8 mouse cellular contexts compared by ENCODE assay signal in the genomic region with DNA sequence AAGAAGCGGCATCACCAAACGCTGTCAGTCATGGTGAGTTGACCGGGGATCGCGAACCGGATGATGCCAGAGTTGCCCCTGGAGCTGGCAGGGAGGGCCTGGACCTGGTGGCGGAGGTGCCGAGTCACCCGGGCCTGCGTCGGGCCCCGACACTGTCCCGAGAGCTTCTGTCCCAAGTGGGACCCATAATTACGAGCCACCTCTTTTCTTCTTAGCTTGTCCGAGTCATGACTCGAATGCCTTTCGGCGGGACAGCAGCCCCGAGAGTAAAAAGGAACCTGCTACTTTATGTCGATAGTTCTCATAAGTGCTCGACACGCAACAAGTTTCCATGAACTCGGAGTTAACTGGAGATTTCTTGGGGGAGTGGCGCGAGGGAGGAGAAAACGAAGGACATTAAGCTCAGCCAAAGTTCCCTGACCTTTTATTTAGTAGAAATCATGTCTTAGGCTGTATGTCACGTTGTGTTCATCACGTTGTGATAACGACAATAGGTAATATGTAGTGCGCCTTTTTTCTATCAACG. TPM values are rescaled to one million over a fixed set of nuclear protein-coding genes. Genes with fewer than 3 reads are reported as not detected.
DNase-seq lines count a peak whose midpoint lies in the region; ATAC-seq lines count a peak whose summit lies in the region.

No protein-coding gene starts in this region.

- ATAC-seq in lung, embryonic 16.5 days (ENCODE audit: low read depth): peak; percentile 34
- ATAC-seq in erythroblast, adult 5-6 weeks (replicated peaks; ENCODE audit: low FRiP score, poor library complexity, severe bottlenecking): peak; percentile 60
- ATAC-seq in neural tube, embryonic 15.5 days (ENCODE audit: low FRiP score): peak; percentile 39
- no peak for ATAC-seq in monocyte, adult 5-6 weeks (replicated peaks; ENCODE audit: insufficient number of reproducible peaks, low FRiP score, low TSS enrichment, poor library complexity, severe bottlenecking)

- 2% methylated on average over 31 of the region's 31 CpGs for WGBS in lung, embryonic 16.5 days
- 2% methylated on average over 31 of the region's 31 CpGs for WGBS in limb, embryonic 10.5 days
- 1% methylated on average over 31 of the region's 31 CpGs for WGBS in neural tube, embryonic 15.5 days

- no peaks in the 10 kb centered on the region for H3K27me3 ChIP-seq in lung, embryonic 16.5 days (ENCODE audit: control insufficient read depth, insufficient read depth, low read depth, low read length)
- H3K27me3 ChIP-seq in limb, embryonic 10.5 days (ENCODE audit: low read depth, poor library complexity, severe bottlenecking): no peaks in the 10 kb centered on the region
- no peaks in the 10 kb centered on the region for H3K27me3 ChIP-seq in neural tube, embryonic 15.5 days (replicated peaks)

- H3K4me2 ChIP-seq in lung, embryonic 16.5 days (ENCODE audit: low read depth, low read length): peak overlapping the region; percentile 80
- H3K4me2 ChIP-seq in neural tube, embryonic 15.5 days: peak overlapping the region; percentile 87

- H3K4me1 ChIP-seq in lung, embryonic 16.5 days (replicated peaks; ENCODE audit: control insufficient read depth, insufficient read depth, low read length): peaks cover 19% of the 10 kb centered on the region
- peaks cover 19% of the 10 kb centered on the region for H3K4me1 ChIP-seq in limb, embryonic 10.5 days
- H3K4me1 ChIP-seq in neural tube, embryonic 15.5 days: peaks cover 21% of the 10 kb centered on the region

- H3K4me3 ChIP-seq in lung, embryonic 16.5 days (ENCODE audit: low read length): peak overlapping the region; percentile 90
- peak overlapping the region; percentile 89 for H3K4me3 ChIP-seq in limb, embryonic 10.5 days
- peak overlapping the region; percentile 94 for H3K4me3 ChIP-seq in neural tube, embryonic 15.5 days (replicated peaks)

- peak overlapping the region; percentile 31 for H3K27ac ChIP-seq in lung, embryonic 16.5 days (ENCODE audit: low read length)
- H3K27ac ChIP-seq in limb, embryonic 10.5 days: peak overlapping the region; percentile 91
- H3K27ac ChIP-seq in neural tube, embryonic 15.5 days (replicated peaks): peak overlapping the region; percentile 81

- H3K36me3 ChIP-seq in lung, embryonic 16.5 days (ENCODE audit: control insufficient read depth, insufficient read depth, low read length): peaks cover 26% of the 10 kb centered on the region
- H3K36me3 ChIP-seq in limb, embryonic 10.5 days: peaks cover 63% of the 10 kb centered on the region
- peaks cover 22% of the 10 kb centered on the region for H3K36me3 ChIP-seq in neural tube, embryonic 15.5 days

- peak overlapping the region; percentile 90 for H3K9ac ChIP-seq in lung, embryonic 16.5 days (ENCODE audit: low read length)
- peak overlapping the region; percentile 84 for H3K9ac ChIP-seq in neural tube, embryonic 15.5 days (replicated peaks)

- no peak for DNase-seq in lung, postnatal 4 days
- no peak for DNase-seq in limb, embryonic 10.5 days (ENCODE audit: low spot score)
- DNase-seq in left cerebral cortex, adult 9 months (ENCODE audit: low spot score in 2 of 2): no peak
- no peak for DNase-seq in urinary bladder, postnatal 4 days (ENCODE audit: low spot score in 2 of 2)

- no peaks in the 10 kb centered on the region for H3K9me3 ChIP-seq in lung, embryonic 16.5 days (ENCODE audit: control insufficient read depth, low read length)
- H3K9me3 ChIP-seq in limb, embryonic 10.5 days (replicated peaks): no peaks in the 10 kb centered on the region
- H3K9me3 ChIP-seq in neural tube, embryonic 15.5 days (replicated peaks): no peaks in the 10 kb centered on the region

RNA-seq across cellular contexts. Expression of a gene that starts 0.7 kb away (rescaled TPM):
- polyA plus RNA-seq in lung, embryonic 16.5 days (2015; fragmentation: Nextera tagmentation; extraction: Ambion mirVana): 48.7 TPM in 2 replicates
- 21.7 and 23.6 TPM in 2 replicates for total RNA-seq in erythroblast, adult 5-6 weeks (2015; ENCODE audit: low replicate concordance)
- total RNA-seq in erythroblast, adult 5-6 weeks (2017; ENCODE audit: low replicate concordance): 28.5 and 33.2 TPM in 2 replicates
- polyA plus RNA-seq in limb, embryonic 10.5 days (2016; fragmentation: Nextera tagmentation; extraction: Ambion mirVana): 82.9 and 88.0 TPM in 2 replicates
- polyA plus RNA-seq in neural tube, embryonic 15.5 days (2015; fragmentation: Nextera tagmentation; extraction: Ambion mirVana): 6.6 and 18.5 TPM in 2 replicates
- 1.8 to 6.1 TPM (median 2.5 TPM) in 3 replicates for total RNA-seq in monocyte, adult 5-6 weeks (2017)

RNA-seq across cellular contexts. Expression of a gene that starts 0.9 kb away (rescaled TPM):
- 89.9 and 91.4 TPM in 2 replicates for polyA plus RNA-seq in lung, embryonic 16.5 days (2015; fragmentation: Nextera tagmentation; extraction: Ambion mirVana)
- 26.1 and 27.3 TPM in 2 replicates for total RNA-seq in erythroblast, adult 5-6 weeks (2015; ENCODE audit: low replicate concordance)
- total RNA-seq in erythroblast, adult 5-6 weeks (2017; ENCODE audit: low replicate concordance): 32.5 and 54.9 TPM in 2 replicates
- polyA plus RNA-seq in limb, embryonic 10.5 days (2016; fragmentation: Nextera tagmentation; extraction: Ambion mirVana): 99.3 and 118 TPM in 2 replicates
- polyA plus RNA-seq in neural tube, embryonic 15.5 days (2015; fragmentation: Nextera tagmentation; extraction: Ambion mirVana): 110 and 114 TPM in 2 replicates
- 110 to 126 TPM (median 113 TPM) in 3 replicates for total RNA-seq in monocyte, adult 5-6 weeks (2017)

RNA-seq across cellular contexts. Expression of a gene that starts 23.9 kb away (rescaled TPM):
- polyA plus RNA-seq in lung, embryonic 16.5 days (2015; fragmentation: Nextera tagmentation; extraction: Ambion mirVana): 34.5 and 40.4 TPM in 2 replicates
- 12.7 and 14.0 TPM in 2 replicates for total RNA-seq in erythroblast, adult 5-6 weeks (2015; ENCODE audit: low replicate concordance)
- 6.3 and 10.9 TPM in 2 replicates for total RNA-seq in erythroblast, adult 5-6 weeks (2017; ENCODE audit: low replicate concordance)
- polyA plus RNA-seq in limb, embryonic 10.5 days (2016; fragmentation: Nextera tagmentation; extraction: Ambion mirVana): 35.9 and 39.8 TPM in 2 replicates
- polyA plus RNA-seq in neural tube, embryonic 15.5 days (2015; fragmentation: Nextera tagmentation; extraction: Ambion mirVana): 48.0 and 50.2 TPM in 2 replicates
- total RNA-seq in monocyte, adult 5-6 weeks (2017): 26.2 to 49.7 TPM (median 26.5 TPM) in 3 replicates

RNA-seq across cellular contexts. Expression of a gene that starts 23.9 kb away (rescaled TPM):
- polyA plus RNA-seq in lung, embryonic 16.5 days (2015; fragmentation: Nextera tagmentation; extraction: Ambion mirVana): not detected in 2 replicates
- not detected in 2 replicates for total RNA-seq in erythroblast, adult 5-6 weeks (2015; ENCODE audit: low replicate concordance)
- total RNA-seq in erythroblast, adult 5-6 weeks (2017; ENCODE audit: low replicate concordance): 2.9 TPM in 1 of 2 replicates, not detected in the other
- polyA plus RNA-seq in limb, embryonic 10.5 days (2016; fragmentation: Nextera tagmentation; extraction: Ambion mirVana): not detected in 2 replicates
- polyA plus RNA-seq in neural tube, embryonic 15.5 days (2015; fragmentation: Nextera tagmentation; extraction: Ambion mirVana): 0.17 TPM in 1 of 2 replicates, not detected in the other
- 3.1 to 5.0 TPM in 2 of 3 replicates, not detected in the other for total RNA-seq in monocyte, adult 5-6 weeks (2017)

RNA-seq across cellular contexts. Expression of a gene that starts 35.8 kb away (rescaled TPM):
- polyA plus RNA-seq in lung, embryonic 16.5 days (2015; fragmentation: Nextera tagmentation; extraction: Ambion mirVana): 130 and 134 TPM in 2 replicates
- total RNA-seq in erythroblast, adult 5-6 weeks (2015; ENCODE audit: low replicate concordance): not detected in 2 replicates
- total RNA-seq in erythroblast, adult 5-6 weeks (2017; ENCODE audit: low replicate concordance): not detected in 2 replicates
- 18.7 and 21.4 TPM in 2 replicates for polyA plus RNA-seq in limb, embryonic 10.5 days (2016; fragmentation: Nextera tagmentation; extraction: Ambion mirVana)
- 111 and 121 TPM in 2 replicates for polyA plus RNA-seq in neural tube, embryonic 15.5 days (2015; fragmentation: Nextera tagmentation; extraction: Ambion mirVana)
- total RNA-seq in monocyte, adult 5-6 weeks (2017): not detected in 3 replicates

Comparison
In these comparisons a context has a peak if more than half of its experiments do, and no peak if none do; other contexts are left out.
1. H3K27ac ChIP-seq: peak in every context shown above with its lines; median percentile 91 in limb, embryonic 10.5 days; 81 in neural tube, embryonic 15.5 days; 31 in lung, embryonic 16.5 days.